Mouse (Mus musculus) left cerebral cortex, adult 2 months (tissue): ENCODE data around the gene Catsperz. TPM values are rescaled to one million over a fixed set of nuclear protein-coding genes. Genes with fewer than 3 reads are reported as not detected.

Experiments
- DNase-seq, 2 experiments: peaks; one replicate each; pipeline ENCODE4 v3.0.0; 2021 to 2022; ENCODE audit warnings: low spot score in 2 of 2, mixed read lengths in 1 of 2; ENCODE audit errors: extremely low spot score in 1 of 2
- H3K27ac ChIP-seq: fragments of 200-600 bp; 2 replicates; pipeline ENCODE4 v1.8.1; 2022
- H3K4me3 ChIP-seq: fragments of 200-600 bp; 2 replicates; pipeline ENCODE4 v1.8.1; 2022
- CTCF ChIP-seq: fragments of 200-600 bp; IDR thresholded peaks from 2 replicates; pipeline ENCODE4 v1.8.1; 2022; ENCODE audit warnings: antibody characterized with exemption, mild to moderate bottlenecking, moderate library complexity
- intact Hi-C: fragments of 180-260 bp; cut with DNase I; formaldehyde crosslinking; loops from one replicate; pipeline ENCODE4 v1.15.1; 2025
- long read RNA-seq, 2 experiments: library from polyadenylated mRNA; stranded (forward); transcript quantifications; one replicate each; pipeline ENCODE4 v2.0.0; 2021; ENCODE audit warnings: borderline mapping rate in 2 of 2
- total RNA-seq, 2 experiments: library from RNA; stranded (reverse); gene quantifications; 2 replicates each; pipeline ENCODE4 v1.2.3; 2021

The Catsperz gene
- total RNA-seq, result 10 to 100 TPM; 23.1 TPM
- long read RNA-seq, experiment 1, partial matches to known transcripts, result 0 of 1 reads
- long read RNA-seq, experiment 1, other reads (novel, unspliced or antisense), result 0 of 1 reads
- long read RNA-seq, experiment 2, partial matches to known transcripts, result 0 of 1 reads
- long read RNA-seq, experiment 2, other reads (novel, unspliced or antisense), result 0 of 1 reads

- no peak for TF ChIP-seq CTCF
- Histone ChIP-seq H3K27ac (no peak within 1 kb of the TSS), H3K4me3 (no peak within 1 kb of the TSS)
- intact Hi-C loops, result no loop called here
- no peak for DNase-seq
These were observed at the start of gene Catsperz for GRCm38 (mm10) chr19:6925307-6925573. TSS of gene Catsperz (minus strand) at chr19:6925380.

DNA sequence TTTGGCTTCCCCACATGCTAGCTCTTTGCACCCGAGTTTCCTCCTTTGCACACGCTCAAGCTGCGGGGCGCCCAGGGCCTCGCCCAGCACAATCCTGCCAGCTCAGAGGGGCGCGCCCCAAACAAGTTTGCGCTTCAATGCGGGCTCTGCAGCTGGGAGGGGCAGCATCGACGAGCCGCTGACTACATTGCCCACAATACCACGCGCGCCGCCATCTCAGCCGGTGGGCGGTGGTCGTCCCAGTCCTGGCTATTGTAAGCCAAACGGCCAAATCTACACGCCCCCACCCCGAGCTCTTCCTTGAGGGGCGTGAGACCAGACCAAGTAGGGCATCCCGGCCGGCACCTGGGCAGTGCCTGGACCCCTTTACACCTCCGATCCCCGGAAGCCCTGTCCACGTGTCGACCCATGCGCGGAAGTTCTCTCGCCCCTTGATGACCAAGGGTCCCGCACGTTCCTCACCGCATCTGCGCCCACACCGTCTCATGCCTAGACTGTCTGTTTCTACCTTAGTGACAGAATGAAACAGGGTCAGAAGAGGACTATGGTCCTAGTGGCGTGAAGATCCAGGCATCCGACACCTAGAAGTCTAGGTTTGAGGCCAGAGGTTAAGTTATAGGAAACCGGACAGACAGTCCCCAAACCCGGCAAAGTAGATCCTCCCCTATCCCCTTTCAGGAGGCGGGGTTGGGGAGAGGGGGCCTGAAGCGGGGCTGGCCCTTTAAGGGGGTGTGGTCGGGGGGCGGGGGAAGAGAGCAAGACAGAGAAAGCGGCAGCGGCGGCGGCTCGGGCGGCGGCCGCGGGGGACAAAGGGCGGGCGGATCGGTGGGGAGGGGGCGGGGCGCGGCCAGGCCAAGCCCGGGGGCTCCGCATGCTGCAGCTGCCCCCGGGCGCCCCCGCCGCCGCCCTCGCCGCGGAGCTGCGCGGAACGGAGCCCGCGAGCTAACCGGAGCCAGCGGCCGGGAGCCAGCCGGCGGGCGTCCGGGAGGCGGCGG is 49.3 kb upstream of the Catsperz start, which contains the start of gene Ppp1r14b:
Ppp1r14b (plus strand) TSS at position 758 of the 995 bp plus-strand sequence.
- Histone ChIP-seq H3K4me3 (peak within 1 kb of the TSS; percentile 92), H3K27ac (peak within 1 kb of the TSS; percentile 80)
- peak; percentile 72 to 76 for DNase-seq
- intact Hi-C loops, result loop anchor here (5.0 kb wide), 1 partner anchor 32 kb away; the partner anchor contains the start of genes Bad and Gpr137
- no peak for TF ChIP-seq CTCF

GRCm38 (mm10) chr19:6973581-6974190 is 48.5 kb upstream of the Catsperz start:
- intact Hi-C loops, result no loop called here
- Histone ChIP-seq H3K27ac (no peak overlapping the region; the same call in 1 of the 2 replicates), H3K4me3 (peak overlapping the region; percentile 92)
- DNase-seq, result no peak
- TF ChIP-seq CTCF, result no peak

DNA sequence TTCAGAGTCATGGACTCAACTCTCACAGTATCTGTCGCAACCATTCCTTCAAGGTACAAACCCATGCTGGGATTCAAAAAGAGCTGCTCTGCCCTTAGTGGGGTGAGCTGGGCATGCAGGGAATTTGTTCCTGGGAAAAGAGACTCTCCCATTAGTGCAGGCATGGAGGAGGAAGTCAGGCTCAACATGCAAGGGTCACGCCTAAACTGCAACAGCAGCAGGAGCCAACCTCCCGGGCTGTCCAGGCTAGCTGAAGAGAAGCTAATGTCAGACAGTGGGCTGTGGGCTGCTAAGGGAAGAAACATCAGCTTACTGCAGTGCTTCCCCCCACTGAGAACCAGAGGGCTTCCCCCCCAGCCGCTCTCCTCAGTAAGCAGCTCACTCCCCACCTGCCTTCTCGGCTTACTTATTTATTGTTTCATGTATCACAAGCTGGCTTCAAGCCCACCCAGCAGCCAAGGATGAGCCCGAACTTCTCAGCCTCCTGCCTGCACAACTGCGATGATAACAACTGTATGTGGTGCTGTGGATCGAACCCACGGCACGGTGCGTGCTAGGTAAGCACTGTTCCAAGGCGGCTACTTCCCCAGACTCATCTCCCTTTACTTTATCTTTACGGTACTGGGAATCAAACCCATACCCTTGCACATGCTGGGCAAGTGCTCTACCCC is 47.2 kb upstream of the Catsperz start:
- no peak overlapping the region for H3K27ac ChIP-seq
- no peak for DNase-seq
- TF ChIP-seq CTCF, result no peak
- no peak overlapping the region for H3K4me3 ChIP-seq
- intact Hi-C loops, result no loop called here

- DNase-seq, result no peak
- intact Hi-C loops, result no loop called here
- no peak for TF ChIP-seq CTCF
- H3K4me3 ChIP-seq, result no peak overlapping the region
- no peak overlapping the region for H3K27ac ChIP-seq
These were observed 46.5 kb upstream of the Catsperz start for GRCm38 (mm10) chr19:6971644-6972043.

DNA sequence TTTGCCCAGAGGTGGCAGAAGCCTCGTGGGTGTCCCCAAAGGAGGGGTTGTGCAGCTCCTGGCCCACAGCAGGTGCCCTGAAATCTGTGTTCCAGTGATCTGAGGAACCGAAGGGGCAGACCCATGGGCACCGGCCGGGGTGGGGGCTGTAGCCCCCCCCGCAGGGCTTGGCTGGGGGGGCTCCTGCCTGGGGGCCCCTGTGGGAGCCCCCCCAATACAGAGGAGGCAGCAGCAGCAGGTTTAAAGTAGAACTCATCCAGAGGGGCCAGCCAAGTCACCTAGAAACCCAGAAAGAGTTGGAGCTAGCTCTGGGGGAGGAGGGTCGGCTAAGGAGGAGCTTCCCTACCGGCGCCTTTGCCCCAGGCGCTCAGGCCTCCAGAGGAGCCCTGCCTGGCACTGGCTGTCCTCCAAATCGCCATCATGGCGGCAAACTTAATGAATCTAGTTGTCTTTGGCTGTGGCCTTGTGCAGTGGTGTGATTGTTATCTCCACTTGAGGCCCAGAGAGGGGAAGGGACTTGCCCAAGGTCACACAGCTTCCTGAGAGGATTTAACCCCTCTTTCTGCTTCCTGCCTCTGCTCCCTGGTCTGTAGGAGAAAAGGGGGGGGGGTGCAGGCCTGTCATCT is 45.4 kb upstream of the Catsperz start:
- DNase-seq, result no peak
- H3K27ac ChIP-seq, result no peak overlapping the region
- TF ChIP-seq CTCF, result no peak
- H3K4me3 ChIP-seq, result no peak overlapping the region
- intact Hi-C loops, result no loop called here

GRCm38 (mm10) chr19:6969665-6970381 is 44.6 kb upstream of the Catsperz start:
- DNase-seq, result peak; percentile 51 to 54
- no peak overlapping the region for H3K27ac ChIP-seq
- peak; percentile 59 for TF ChIP-seq CTCF
- intact Hi-C loops, result loop anchor here (2.0 kb wide), 1 partner anchor 17 kb away; no protein-coding TSS in a partner anchor
- H3K4me3 ChIP-seq, result peak overlapping the region; percentile 49

- TF ChIP-seq CTCF, result no peak
- peak overlapping the region; percentile 49 for H3K4me3 ChIP-seq
- DNase-seq, result no peak
- intact Hi-C loops, result loop anchor here (2.0 kb wide), 1 partner anchor 16 kb away; no protein-coding TSS in a partner anchor
- H3K27ac ChIP-seq, result no peak overlapping the region
These were observed 44.1 kb upstream of the Catsperz start for GRCm38 (mm10) chr19:6969291-6969664.

DNA sequence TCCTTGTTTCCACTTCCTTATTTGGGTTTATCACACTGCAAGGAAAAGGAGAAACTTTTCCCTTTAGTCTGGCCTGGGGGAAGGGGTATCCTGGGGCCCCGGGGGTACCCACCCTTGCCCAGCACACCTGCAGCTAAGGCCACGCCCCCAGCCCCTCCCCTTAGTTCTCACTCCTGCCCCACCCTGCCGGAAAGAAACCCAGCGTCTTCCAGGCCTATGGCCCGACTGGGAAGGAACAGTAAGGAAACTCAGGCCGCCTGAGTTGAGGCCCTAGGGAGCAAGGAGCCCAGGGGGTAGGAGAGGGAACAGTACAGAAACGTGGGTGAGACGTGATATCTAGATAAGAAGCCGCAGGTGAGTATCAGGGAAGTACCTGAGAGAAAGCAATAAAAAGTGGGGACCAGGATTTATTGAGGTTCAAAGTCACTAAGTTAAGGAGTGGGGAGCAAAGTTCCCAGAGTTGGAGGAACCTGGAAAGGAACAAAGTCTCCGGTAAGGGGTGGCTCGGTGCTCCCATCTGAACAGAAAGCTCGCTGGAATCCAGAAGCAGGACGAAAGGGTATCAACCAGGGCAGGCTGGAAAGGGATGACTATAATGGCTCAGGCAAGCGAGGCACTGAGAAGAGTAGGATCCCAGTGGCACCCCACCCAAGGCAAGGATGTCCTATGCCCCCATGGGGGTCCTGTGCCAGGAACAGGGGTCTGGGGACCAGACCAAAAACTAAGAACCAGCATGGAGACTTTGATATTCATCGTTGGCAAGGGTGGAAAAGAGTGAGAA is 43.5 kb upstream of the Catsperz start:
- intact Hi-C loops, result loop anchor here (2.0 kb wide), 1 partner anchor 16 kb away; no protein-coding TSS in a partner anchor
- Histone ChIP-seq H3K27ac (no peak overlapping the region), H3K4me3 (peak overlapping the region; percentile 49)
- no peak for DNase-seq
- TF ChIP-seq CTCF, result no peak

GRCm38 (mm10) chr19:6956461-6956860 is 31.3 kb upstream of the Catsperz start:
- intact Hi-C loops, result no loop called here
- no peak for TF ChIP-seq CTCF
- no peak for DNase-seq
- H3K4me3 ChIP-seq, result no peak overlapping the region
- no peak overlapping the region for H3K27ac ChIP-seq
